Mouse (Mus musculus) forebrain, embryonic 14.5 days (tissue): ENCODE results near the gene Cfap99. TPM values are rescaled to one million over a fixed set of nuclear protein-coding genes. Genes with fewer than 3 reads are reported as not detected.

Experiments
- ATAC-seq: fragments of 200-750 bp; cut with Nextera tagmentation; 2 replicates; pipeline ENCODE4 v1.8.0; 2017; ENCODE audit warnings: mild to moderate bottlenecking, moderate library complexity
- DNase-seq: peaks from one replicate; pipeline ENCODE4 v3.0.0-alpha.2; 2015; ENCODE audit warnings: low spot score
- H3K27ac ChIP-seq: fragments of 300-500 bp; sonication (generic); 2 replicates; pipeline ENCODE4 v1.5.1; 2014; ENCODE audit warnings: low read depth, mild to moderate bottlenecking, control low read depth, low read length, moderate library complexity
- H3K27me3 ChIP-seq: fragments of 300-500 bp; sonication (generic); replicated peaks from 2 replicates; pipeline ENCODE4 v1.6.1; 2014; ENCODE audit warnings: low read length, control low read depth, mixed read lengths; ENCODE audit not compliant: control insufficient read depth, insufficient read depth
- H3K36me3 ChIP-seq: fragments of 300-500 bp; sonication (generic); 2 replicates; pipeline ENCODE4 v1.6.1; 2014; ENCODE audit warnings: low read length, control low read depth; ENCODE audit not compliant: control insufficient read depth, insufficient read depth
- H3K4me1 ChIP-seq: fragments of 300-500 bp; sonication (generic); 2 replicates; pipeline ENCODE4 v1.6.1; 2014; ENCODE audit warnings: antibody characterized with exemption, low read length, control low read depth; ENCODE audit not compliant: control insufficient read depth, insufficient read depth
- H3K4me2 ChIP-seq: fragments of 300-500 bp; sonication (generic); 2 replicates; pipeline ENCODE4 v1.6.1; 2014; ENCODE audit warnings: mild to moderate bottlenecking, control low read depth, low read length
- H3K4me3 ChIP-seq: fragments of 300-500 bp; sonication (generic); 2 replicates; pipeline ENCODE4 v1.5.1; 2014; ENCODE audit warnings: low read depth, low read length, control low read depth
- H3K9ac ChIP-seq: fragments of 300-500 bp; sonication (generic); 2 replicates; pipeline ENCODE4 v1.6.1; 2014; ENCODE audit warnings: mild to moderate bottlenecking, low read length, control low read depth, moderate library complexity
- H3K9me3 ChIP-seq: fragments of 300-500 bp; sonication (generic); replicated peaks from 2 replicates; pipeline ENCODE4 v1.6.1; 2016; ENCODE audit warnings: low read length, control low read depth, mixed read lengths; ENCODE audit not compliant: control insufficient read depth
- WGBS: fragments of 180-500 bp; shearing (Covaris S2); extraction: QIAGEN DNeasy Blood & Tissue Kit; methylation state at CpG from one replicate; pipeline ENCODE4 v1.1.7; 2014; 5-methylcytosine and 5-hydroxymethylcytosine counted together
- polyA plus RNA-seq: library from polyadenylated mRNA; unstranded; fragments of >200 nt; fragmentation: Nextera tagmentation; extraction: Ambion mirVana; gene quantifications from 2 replicates; pipeline ENCODE4 v1.2.1, GENCODE M21; 2014

Gene Cfap99
- polyA plus RNA-seq, 1 experiment from 2014 or later = 0.10 TPM

GRCm38 (mm10) chr5:34298937-34299535 lies 10.6 kb downstream of the Cfap99 start:
- peak; percentile 4 for DNase-seq
- Histone ChIP-seq H3K9me3 (no peaks in the 10 kb centered on the region), H3K4me3 (no peak overlapping the region), H3K4me1 (no peaks in the 10 kb centered on the region), H3K9ac (no peak overlapping the region), H3K4me2 (no peak overlapping the region), H3K36me3 (no peaks in the 10 kb centered on the region), H3K27ac (no peak overlapping the region), H3K27me3 (no peaks in the 10 kb centered on the region)
- no peak for ATAC-seq
- 86% methylated on average over 10 of the region's 10 CpGs for WGBS

GRCm38 (mm10) chr5:34302377-34302776 lies 14.0 kb downstream of the Cfap99 start:
- DNase-seq (no peak), ATAC-seq (no peak)
- Histone ChIP-seq H3K4me1 (no peaks in the 10 kb centered on the region), H3K4me3 (no peak overlapping the region), H3K9ac (no peak overlapping the region), H3K27me3 (no peaks in the 10 kb centered on the region), H3K4me2 (no peak overlapping the region), H3K9me3 (no peaks in the 10 kb centered on the region), H3K36me3 (no peaks in the 10 kb centered on the region), H3K27ac (no peak overlapping the region)
- WGBS = 86% methylated on average over 7 of the region's 7 CpGs

GRCm38 (mm10) chr5:34309016-34309415 lies 20.6 kb downstream of the Cfap99 start:
- Histone ChIP-seq H3K9me3 (no peaks in the 10 kb centered on the region), H3K4me1 (no peaks in the 10 kb centered on the region), H3K27ac (no peak overlapping the region), H3K36me3 (no peaks in the 10 kb centered on the region), H3K9ac (no peak overlapping the region), H3K27me3 (no peaks in the 10 kb centered on the region), H3K4me2 (no peak overlapping the region), H3K4me3 (no peak overlapping the region)
- DNase-seq = no peak
- WGBS = 85% methylated on average over 3 of the region's 3 CpGs
- no peak for ATAC-seq

- H3K9me3 ChIP-seq = no peaks in the 10 kb centered on the region
- H3K4me1 ChIP-seq = no peaks in the 10 kb centered on the region
- 70% methylated on average over 2 of the region's 2 CpGs for WGBS
- ATAC-seq (no peak), DNase-seq (no peak)
- no peak overlapping the region for H3K4me3 ChIP-seq
- H3K36me3 ChIP-seq = no peaks in the 10 kb centered on the region
- H3K27ac ChIP-seq = no peak overlapping the region
- no peak overlapping the region for H3K4me2 ChIP-seq
- no peaks in the 10 kb centered on the region for H3K27me3 ChIP-seq
- H3K9ac ChIP-seq = no peak overlapping the region
Observed at GRCm38 (mm10) chr5:34319491-34320034, 31.2 kb downstream of the Cfap99 start.

GRCm38 (mm10) chr5:34321236-34321635 lies 32.8 kb downstream of the Cfap99 start:
- H3K9ac ChIP-seq = no peak overlapping the region
- no peak for ATAC-seq
- H3K36me3 ChIP-seq = no peaks in the 10 kb centered on the region
- H3K4me3 ChIP-seq = no peak overlapping the region
- H3K27me3 ChIP-seq = no peaks in the 10 kb centered on the region
- H3K27ac ChIP-seq = no peak overlapping the region
- H3K9me3 ChIP-seq = no peaks in the 10 kb centered on the region
- 85% methylated on average over 4 of the region's 4 CpGs for WGBS
- H3K4me1 ChIP-seq = peaks cover 3% of the 10 kb centered on the region
- no peak overlapping the region for H3K4me2 ChIP-seq
- no peak for DNase-seq

GRCm38 (mm10) chr5:34325286-34325685 lies 36.9 kb downstream of the Cfap99 start:
- no peaks in the 10 kb centered on the region for H3K9me3 ChIP-seq
- peaks cover 4% of the 10 kb centered on the region for H3K4me1 ChIP-seq
- H3K27ac ChIP-seq = no peak overlapping the region
- H3K27me3 ChIP-seq = no peaks in the 10 kb centered on the region
- no peak overlapping the region for H3K4me3 ChIP-seq
- no peak for ATAC-seq
- H3K4me2 ChIP-seq = no peak overlapping the region
- no peak overlapping the region for H3K9ac ChIP-seq
- no peaks in the 10 kb centered on the region for H3K36me3 ChIP-seq
- DNase-seq = peak; percentile 54

- H3K4me1 ChIP-seq = peaks cover 4% of the 10 kb centered on the region
- no peak overlapping the region for H3K27ac ChIP-seq
- ATAC-seq (no peak), DNase-seq (peak; percentile 28)
- no peaks in the 10 kb centered on the region for H3K27me3 ChIP-seq
- no peaks in the 10 kb centered on the region for H3K9me3 ChIP-seq
- no peak overlapping the region for H3K4me2 ChIP-seq
- H3K36me3 ChIP-seq = no peaks in the 10 kb centered on the region
- WGBS = 16% methylated on average over 4 of the region's 4 CpGs
- H3K4me3 ChIP-seq = no peak overlapping the region
- peak overlapping the region; percentile 63; the same call in 1 of the 2 replicates for H3K9ac ChIP-seq
Observed at GRCm38 (mm10) chr5:34326249-34326691, 37.9 kb downstream of the Cfap99 start.

GRCm38 (mm10) chr5:34326875-34327576 lies 38.6 kb downstream of the Cfap99 start:
- peak; percentile 70 for ATAC-seq
- H3K4me2 ChIP-seq = peak overlapping the region; percentile 50
- H3K9me3 ChIP-seq = no peaks in the 10 kb centered on the region
- H3K4me1 ChIP-seq = peaks cover 4% of the 10 kb centered on the region
- 13% methylated on average over 30 of the region's 31 CpGs for WGBS
- H3K4me3 ChIP-seq = peak overlapping the region; percentile 21; the same call in 1 of the 2 replicates
- DNase-seq = peak; percentile 36
- H3K27me3 ChIP-seq = no peaks in the 10 kb centered on the region
- no peak overlapping the region; the same call in 1 of the 2 replicates for H3K27ac ChIP-seq
- no peaks in the 10 kb centered on the region for H3K36me3 ChIP-seq
- peak overlapping the region; percentile 63 for H3K9ac ChIP-seq

- Histone ChIP-seq H3K27me3 (no peaks in the 10 kb centered on the region), H3K27ac (no peak overlapping the region), H3K4me1 (peaks cover 4% of the 10 kb centered on the region), H3K36me3 (no peaks in the 10 kb centered on the region), H3K9me3 (no peaks in the 10 kb centered on the region), H3K4me2 (no peak overlapping the region), H3K9ac (no peak overlapping the region), H3K4me3 (no peak overlapping the region)
- no peak for DNase-seq
- no peak for ATAC-seq
- WGBS = 93% methylated on average over 2 of the region's 2 CpGs
Observed at GRCm38 (mm10) chr5:34330136-34330535, 41.7 kb downstream of the Cfap99 start.
